Mouse (Mus musculus) Patski (cell line): ENCODE data around the gene Hps4. TPM values are rescaled to one million over a fixed set of nuclear protein-coding genes. Genes with fewer than 3 reads are reported as not detected.

Experiments
- ATAC-seq: fragments of 100-300 bp; one replicate; pipeline ENCODE4 v1.8.0; 2021
- CTCF ChIA-PET: fragments of 350-600 bp; sonication (Branson Sonifier 250); formaldehyde crosslinking; loops from one replicate; lab custom pipeline; 2022; ENCODE audit warnings: inconsistent platforms; lab: Charles Lee
- POLR2A ChIA-PET: fragments of 350-600 bp; sonication (Branson Sonifier 250); formaldehyde crosslinking; loops from one replicate; lab custom pipeline; 2022; ENCODE audit warnings: antibody characterized with exemption, inconsistent platforms; lab: Charles Lee
- DNase-seq: peaks from one replicate; pipeline ENCODE4 v3.0.0-alpha.2; 2011; ENCODE audit warnings: low read depth, low spot score
- H3K27me3 ChIP-seq: fragments of 371-371 bp; one replicate; pipeline ENCODE4 v1.5.1; 2021
- CTCF ChIP-seq: fragments of 100-300 bp; IDR thresholded peaks from one replicate; pipeline ENCODE4 v1.5.1; 2021
- in situ Hi-C: fragments of 300-500 bp; cut with MboI; formaldehyde crosslinking; loops from 3 replicates; pipeline ENCODE4 v1.11.1; 2018; ENCODE audit warnings: low pct_unique_long_range_greater_than_20kb, mixed read lengths
- polyA plus RNA-seq: library from polyadenylated mRNA; unstranded; gene quantifications from one replicate; pipeline ENCODE4 v1.2.3, GENCODE M21; 2021

Hps4 gene
- polyA plus RNA-seq: 34.1 TPM

GRCm38 (mm10) chr5:112342463-112343204 is at the start of gene Hps4, which contains the start of gene Srrd:
Gene Hps4, plus strand, starts transcription at chr5:112343083.
Gene Srrd, minus strand, starts transcription at chr5:112343040.
- no peaks in the 10 kb centered on the region for H3K27me3 ChIP-seq
- CTCF ChIA-PET: interaction anchor here (0.7 to 1.7 kb wide), 4 partner anchors 16 to 102 kb away, joined by 3 to 6 read pairs (median 4); partner anchors contain the start of gene Tfip11
- no peak for TF ChIP-seq CTCF
- POLR2A ChIA-PET: interaction anchor here (1.0 to 1.5 kb wide), 3 partner anchors 47 to 102 kb away, joined by 3 read pairs; no protein-coding TSS in a partner anchor
- in situ Hi-C loops: no loop called here
- ATAC-seq (peak; percentile 20), DNase-seq (no peak)

- in situ Hi-C loops: loop anchor here (25.0 kb wide), 1 partner anchor 1594 kb away; no protein-coding TSS in a partner anchor
- POLR2A ChIA-PET: no interaction called here
- DNase-seq: no peak
- no peaks in the 10 kb centered on the region for H3K27me3 ChIP-seq
- CTCF ChIA-PET: no interaction called here
- no peak for TF ChIP-seq CTCF
- no peak for ATAC-seq
Measured at GRCm38 (mm10) chr5:112293800-112294199, 49.1 kb upstream of the Hps4 start.

GRCm38 (mm10) chr5:112294696-112295095 is 48.2 kb upstream of the Hps4 start:
- DNase-seq (no peak), ATAC-seq (no peak)
- in situ Hi-C loops: loop anchor here (25.0 kb wide), 1 partner anchor 1593 kb away; no protein-coding TSS in a partner anchor
- POLR2A ChIA-PET: interaction anchor here (1.0 kb wide), 1 partner anchor 10 kb away, joined by 3 read pairs; no protein-coding TSS in a partner anchor
- no peaks in the 10 kb centered on the region for H3K27me3 ChIP-seq
- CTCF ChIA-PET: interaction anchor here (0.6 to 1.5 kb wide), 2 partner anchors 54 to 1436 kb away, joined by 3 to 4 read pairs; no protein-coding TSS in a partner anchor
- TF ChIP-seq CTCF: no peak

- DNase-seq: no peak
- in situ Hi-C loops: loop anchor here (25.0 kb wide), 1 partner anchor 1592 kb away; no protein-coding TSS in a partner anchor
- ChIA-PET POLR2A (interaction anchor here (1.0 kb wide), 1 partner anchor 11 kb away, joined by 3 read pairs; no protein-coding TSS in a partner anchor), CTCF (interaction anchor here (1.5 kb wide), 1 partner anchor 54 kb away, joined by 4 read pairs; no protein-coding TSS in a partner anchor)
- no peak for TF ChIP-seq CTCF
- peak; percentile 45 for ATAC-seq
- no peaks in the 10 kb centered on the region for H3K27me3 ChIP-seq
Measured at GRCm38 (mm10) chr5:112295162-112295561, 47.7 kb upstream of the Hps4 start.

DNA sequence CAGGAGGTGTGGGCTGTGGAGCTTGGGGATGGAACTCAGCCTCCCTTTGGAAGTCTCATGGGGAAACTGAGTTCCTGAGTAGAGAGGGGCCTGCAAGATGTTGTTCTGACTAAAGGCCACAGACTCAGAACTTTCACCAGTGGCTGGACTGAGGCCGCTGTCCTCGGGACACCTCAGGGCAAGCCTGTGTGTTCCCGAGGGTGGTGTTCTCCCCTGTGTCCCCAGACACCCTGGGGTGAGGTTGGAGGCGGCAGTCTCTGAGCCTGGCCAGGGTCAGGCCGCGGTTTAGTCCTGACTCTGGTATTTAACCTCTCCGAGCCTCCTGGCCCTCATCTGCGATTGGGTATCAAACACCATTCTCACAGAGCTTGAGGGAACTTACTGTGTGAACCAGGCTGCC is 47.3 kb upstream of the Hps4 start:
- ATAC-seq (no peak), DNase-seq (no peak)
- H3K27me3 ChIP-seq: no peaks in the 10 kb centered on the region
- CTCF ChIA-PET: interaction anchor here (1.1 to 1.5 kb wide), 2 partner anchors 22 to 55 kb away, joined by 3 to 4 read pairs; no protein-coding TSS in a partner anchor
- TF ChIP-seq CTCF: no peak
- POLR2A ChIA-PET: no interaction called here
- in situ Hi-C loops: loop anchor here (25.0 kb wide), 1 partner anchor 1592 kb away; no protein-coding TSS in a partner anchor

DNA sequence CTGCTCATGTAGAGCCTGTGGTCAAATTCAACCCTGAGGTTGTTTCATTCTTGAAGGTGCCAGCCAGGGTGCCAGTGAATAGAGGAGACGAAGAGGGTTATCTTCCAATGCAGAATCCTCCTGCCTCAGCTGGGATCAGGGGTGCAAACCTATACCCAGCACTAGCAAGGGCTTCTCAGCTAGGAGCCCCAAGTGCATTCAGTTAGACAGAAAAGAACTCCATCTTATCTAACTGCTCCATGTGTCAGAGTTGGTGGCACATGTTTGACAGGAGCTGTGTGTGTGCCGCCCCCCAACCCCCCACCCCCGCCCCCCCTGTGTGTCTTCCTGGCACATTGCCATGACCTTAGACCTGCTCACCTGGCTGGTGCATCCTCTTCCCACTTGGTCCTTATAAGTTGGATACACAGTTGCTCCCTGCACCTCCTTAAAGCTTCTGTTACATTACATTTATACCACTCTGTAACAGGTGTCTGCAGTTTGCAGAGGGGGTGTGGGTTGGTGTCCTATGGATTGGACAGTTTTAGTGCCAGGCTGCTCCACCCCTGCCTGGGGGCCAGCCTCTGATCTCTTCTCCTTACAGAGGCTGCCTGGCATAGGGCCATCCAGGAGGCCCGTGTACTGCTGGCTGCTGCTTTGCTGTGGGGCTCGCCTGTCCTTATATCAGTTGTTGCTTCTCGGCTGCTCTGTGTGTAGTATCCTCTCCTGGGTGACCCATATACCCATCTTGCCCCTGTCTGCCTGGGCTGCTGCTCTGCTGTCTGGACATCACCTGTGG is 46.3 kb upstream of the Hps4 start:
- in situ Hi-C loops: loop anchor here (25.0 kb wide), 1 partner anchor 1591 kb away; no protein-coding TSS in a partner anchor
- no peaks in the 10 kb centered on the region for H3K27me3 ChIP-seq
- no peak for ATAC-seq
- CTCF ChIA-PET: interaction anchor here (1.1 to 1.5 kb wide), 2 partner anchors 21 to 56 kb away, joined by 3 to 4 read pairs; no protein-coding TSS in a partner anchor
- TF ChIP-seq CTCF: no peak
- POLR2A ChIA-PET: no interaction called here
- DNase-seq: no peak

DNA sequence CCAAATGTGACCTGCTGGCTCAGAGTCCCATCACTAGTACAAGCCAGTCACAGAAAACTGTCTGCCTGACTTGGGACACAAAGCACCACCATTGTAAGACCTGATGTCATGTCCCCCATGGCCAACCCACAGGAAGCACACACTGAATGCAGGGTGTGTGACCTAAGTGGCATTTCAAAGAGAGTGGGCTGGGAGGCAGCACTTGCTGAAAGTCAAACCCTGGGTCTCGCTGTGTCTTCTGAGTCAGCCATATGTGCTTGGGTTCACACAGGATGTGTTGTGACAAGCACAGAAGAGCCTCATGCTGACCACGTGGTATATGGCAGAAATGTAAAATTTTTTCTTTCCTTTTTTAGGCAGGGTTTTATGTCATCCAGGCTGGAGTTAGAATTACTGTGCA is 45.6 kb upstream of the Hps4 start:
- POLR2A ChIA-PET: interaction anchor here (0.6 kb wide), 1 partner anchor 18 kb away, joined by 3 read pairs; no protein-coding TSS in a partner anchor
- ATAC-seq: no peak
- DNase-seq: no peak
- TF ChIP-seq CTCF: no peak
- CTCF ChIA-PET: no interaction called here
- in situ Hi-C loops: loop anchor here (25.0 kb wide), 1 partner anchor 1590 kb away; no protein-coding TSS in a partner anchor
- H3K27me3 ChIP-seq: no peaks in the 10 kb centered on the region

- DNase-seq: no peak
- in situ Hi-C loops: loop anchor here (25.0 kb wide), 1 partner anchor 1589 kb away; no protein-coding TSS in a partner anchor
- ATAC-seq: no peak
- TF ChIP-seq CTCF: no peak
- ChIA-PET CTCF (interaction anchor here (1.2 kb wide), 1 partner anchor 37 kb away, joined by 3 read pairs; no protein-coding TSS in a partner anchor), POLR2A (interaction anchor here (0.6 kb wide), 1 partner anchor 238 kb away, joined by 3 read pairs; no protein-coding TSS in a partner anchor)
- H3K27me3 ChIP-seq: no peaks in the 10 kb centered on the region
Measured at GRCm38 (mm10) chr5:112298226-112298988, 44.5 kb upstream of the Hps4 start.

GRCm38 (mm10) chr5:112299399-112299798 is 43.5 kb upstream of the Hps4 start:
- in situ Hi-C loops: loop anchor here (25.0 kb wide), 1 partner anchor 1588 kb away; no protein-coding TSS in a partner anchor
- ChIA-PET POLR2A (no interaction called here), CTCF (interaction anchor here (1.2 kb wide), 1 partner anchor 36 kb away, joined by 3 read pairs; no protein-coding TSS in a partner anchor)
- no peak for TF ChIP-seq CTCF
- DNase-seq (no peak), ATAC-seq (no peak)
- no peaks in the 10 kb centered on the region for H3K27me3 ChIP-seq
